In the genomic region with DNA sequence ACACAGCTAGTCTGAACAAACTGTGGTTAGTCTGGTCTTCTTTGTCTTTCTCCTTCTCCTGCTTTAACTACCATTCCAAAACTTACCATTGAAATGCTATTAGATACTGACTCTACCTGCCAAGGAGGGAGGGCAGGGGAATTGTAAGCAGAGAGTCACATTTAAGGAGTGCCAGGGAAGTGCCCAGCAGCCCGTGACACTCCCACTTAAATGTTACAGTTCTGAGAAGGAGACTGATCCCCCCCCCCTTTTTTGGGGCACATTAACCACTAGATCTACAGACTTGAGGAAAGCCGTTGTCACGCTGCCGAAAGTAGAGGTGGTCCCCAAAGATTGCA, we compare ENCODE assay signal across 9 mouse cellular contexts.
DNase-seq lines count a peak whose midpoint lies in the region; ATAC-seq and TF ChIP-seq lines count a peak whose summit lies in the region.
"Had no signal": no experiment of that assay in that cellular context is flagged by ENCODE, and none has a peak within 500 bp of the region (broad histone marks: within the 10 kb centered on the region; RNA-seq: fewer than 3 reads in every experiment).

No protein-coding gene starts in this region.

- peaks cover 0 to 5% of the 10 kb centered on the region in 2 experiments; a peak in 1 of 4 replicates for H3K4me1 ChIP-seq in CH12.LX (ENCODE audit: control insufficient read depth in 1 of 2, insufficient read depth in 2 of 2)
- H3K4me1 ChIP-seq in cortical plate, adult 2 months (ENCODE audit: control insufficient read depth, insufficient read depth, low read length), result peaks cover 2% of the 10 kb centered on the region
- H3K4me1 ChIP-seq in hindbrain, embryonic 10.5 days (replicated peaks), result peaks cover 36% of the 10 kb centered on the region
- H3K4me1 ChIP-seq in midbrain, embryonic 14.5 days (ENCODE audit: control insufficient read depth, insufficient read depth, low read length), result peaks cover 41% of the 10 kb centered on the region

- 0 out of 2 replicates have a peak overlapping the region, but pooled peaks have one; percentile 6 for H3K4me2 ChIP-seq in CH12.LX (ENCODE audit: insufficient read depth, low read depth, poor library complexity, severe bottlenecking)
- peak overlapping the region; percentile 5; the same call in 1 of the 2 replicates for H3K4me2 ChIP-seq in midbrain, embryonic 14.5 days (ENCODE audit: low read length)

- H3K9ac ChIP-seq in CH12.LX (ENCODE audit: insufficient read depth, low read depth), result no peak overlapping the region
- H3K9ac ChIP-seq in midbrain, embryonic 14.5 days (replicated peaks; ENCODE audit: low read length), result no peak overlapping the region

- TF ChIP-seq RAD21 in CH12.LX (IDR thresholded peaks at IDR 0.05; ENCODE audit: low read depth, low read length), result no peak

- H3K36me3 ChIP-seq in CH12.LX (replicated peaks in 1 of 2; ENCODE audit: control insufficient read depth in 1 of 2, insufficient read depth in 1 of 2, low read length in 1 of 2), result no peaks in the 10 kb centered on the region
- peaks cover 5% of the 10 kb centered on the region for H3K36me3 ChIP-seq in hindbrain, embryonic 10.5 days
- H3K36me3 ChIP-seq in midbrain, embryonic 14.5 days (ENCODE audit: control insufficient read depth, insufficient read depth, low read length), result no peaks in the 10 kb centered on the region
- H3K36me3 ChIP-seq: G1E had no signal

- H3K27me3 ChIP-seq in CH12.LX (replicated peaks), result no peaks in the 10 kb centered on the region
- H3K27me3 ChIP-seq in hindbrain, embryonic 10.5 days (ENCODE audit: insufficient read depth, poor library complexity, severe bottlenecking), result no peaks in the 10 kb centered on the region
- no peaks in the 10 kb centered on the region for H3K27me3 ChIP-seq in midbrain, embryonic 14.5 days (ENCODE audit: control insufficient read depth, insufficient read depth, low read length)

- no peak for TF ChIP-seq CTCF in CH12.LX (conservative IDR thresholded peaks at IDR 0.05 in 1 of 2, IDR thresholded peaks at IDR 0.05 in 1 of 2; ENCODE audit: low read depth in 2 of 2, low read length in 2 of 2)
- TF ChIP-seq CTCF in cortical plate, adult 2 months (IDR thresholded peaks at IDR 0.05; ENCODE audit: extremely low read depth, insufficient read depth, low read length), result no peak

- DNase-seq in CH12.LX (ENCODE audit: extremely low read depth), result no peak
- DNase-seq in hindbrain, embryonic 10.5 days (ENCODE audit: low spot score), result no peak
- DNase-seq in midbrain, embryonic 14.5 days, result no peak
- DNase-seq in cerebellum, adult 9-10 months, result no peak
- DNase-seq in left cerebral cortex, postnatal 14 days (ENCODE audit: low spot score in 2 of 2), result no peak
- no peak for DNase-seq in layer of hippocampus, postnatal 10 days (ENCODE audit: low spot score in 2 of 2)

- no peaks in the 10 kb centered on the region for H3K9me3 ChIP-seq in CH12.LX (replicated peaks; ENCODE audit: low read length)
- peaks cover 12% of the 10 kb centered on the region for H3K9me3 ChIP-seq in hindbrain, embryonic 10.5 days
- H3K9me3 ChIP-seq in midbrain, embryonic 14.5 days (ENCODE audit: control insufficient read depth, low read length), result 0 out of 2 replicates have a peak, but pooled peaks cover 6% of the 10 kb centered on the region

- no peak for TF ChIP-seq EP300 in CH12.LX (IDR thresholded peaks at IDR 0.05; ENCODE audit: low read length)

- peak; percentile 61 for ATAC-seq in midbrain, embryonic 14.5 days (ENCODE audit: low FRiP score, low TSS enrichment)

- H3K4me3 ChIP-seq in CH12.LX (replicated peaks in 1 of 3; ENCODE audit: low read depth in 2 of 3, low read length in 2 of 3, poor library complexity in 1 of 3), result no peak overlapping the region
- H3K4me3 ChIP-seq in cortical plate, adult 2 months (ENCODE audit: insufficient read depth, low read length), result no peak overlapping the region
- 0 out of 2 replicates have a peak overlapping the region, but pooled peaks have one; percentile 0 for H3K4me3 ChIP-seq in hindbrain, embryonic 10.5 days
- no peak overlapping the region for H3K4me3 ChIP-seq in midbrain, embryonic 14.5 days (replicated peaks; ENCODE audit: low read depth, low read length)

- dilution Hi-C loops in CH12.LX (cut with MboI; ENCODE audit: extremely low pct_ligation_motif_present, extremely low pct_unique_long_range_greater_than_20kb, low sequenced_read_pairs), result no loop called here

- WGBS in hindbrain, embryonic 10.5 days, result 58% methylated on average over 4 of the region's 4 CpGs
- 22% methylated on average over 4 of the region's 4 CpGs for WGBS in midbrain, embryonic 14.5 days

- TF ChIP-seq POLR2A in CH12.LX (IDR thresholded peaks at IDR 0.05; ENCODE audit: low read depth, low read length), result no peak
- no peak for TF ChIP-seq POLR2A in cortical plate, adult 2 months (IDR thresholded peaks at IDR 0.05; ENCODE audit: extremely low read depth, insufficient read depth, low read length)

- in situ Hi-C loops in CH12.LX (cut with MboI; ENCODE audit: low pct_ligation_motif_present, low pct_unique_long_range_greater_than_20kb, low sequenced_read_pairs), result no loop called here

- no peak overlapping the region for H3K27ac ChIP-seq in CH12.LX (ENCODE audit: insufficient read depth, low read depth)
- peak overlapping the region; percentile 48 for H3K27ac ChIP-seq in cortical plate, adult 2 months (ENCODE audit: insufficient read depth, low read length)
- H3K27ac ChIP-seq in hindbrain, embryonic 10.5 days, result peak overlapping the region; percentile 88
- peak overlapping the region; percentile 81 for H3K27ac ChIP-seq in midbrain, embryonic 14.5 days (replicated peaks; ENCODE audit: low read depth, low read length)
- H3K27ac ChIP-seq: macrophage had no signal

- no peaks in the 10 kb centered on the region for H3K79me2 ChIP-seq in CH12.LX (replicated peaks; ENCODE audit: control insufficient read depth, extremely low read depth, insufficient read depth, poor library complexity, severe bottlenecking)

- intact Hi-C loops in left cerebral cortex, postnatal 14 days (cut with DNase I), result loop anchor here (5.0 kb wide), 1 partner anchor 99 kb away; no protein-coding TSS in a partner anchor

TF ChIP-seq in CH12.LX, 34 proteins besides CTCF, POLR2A, EP300 and RAD21:
- TF ChIP-seq IRF4 (IDR thresholded peaks at IDR 0.05; ENCODE audit: low read depth, low read length) (no peak), ZKSCAN1 (IDR thresholded peaks at IDR 0.05; ENCODE audit: borderline replicate concordance, low read depth, low read length) (no peak), ELF1 (IDR thresholded peaks at IDR 0.05; ENCODE audit: low read depth, low read length) (no peak), TCF12 (IDR thresholded peaks at IDR 0.05; ENCODE audit: low read depth, low read length) (no peak), ZMIZ1 (IDR thresholded peaks at IDR 0.05; ENCODE audit: low read depth, low read length) (no peak), NELFE (IDR thresholded peaks at IDR 0.05; ENCODE audit: low read depth, low read length) (no peak)
